23 mouse cellular contexts compared by ENCODE assay signal in genomic region chr1:176028397-176028796, GRCm38 (mm10). TPM values are rescaled to one million over a fixed set of nuclear protein-coding genes. Genes with fewer than 3 reads are reported as not detected.
A peak's percentile ranks its signal among the peaks of the same experiment; 100 is the strongest.
DNase-seq lines count a peak whose midpoint lies in the region; ATAC-seq and TF ChIP-seq lines count a peak whose summit lies in the region.
"Had no signal": no experiment of that assay in that cellular context is flagged by ENCODE, and none has a peak within 500 bp of the region (broad histone marks: within the 10 kb centered on the region; RNA-seq: fewer than 3 reads in every experiment).

No protein-coding gene starts in this region.

- WGBS in liver, postnatal 0 days (ENCODE audit: insufficient replicate concordance), result 60% methylated on average over 3 of the region's 3 CpGs

- no peak for TF ChIP-seq CTCF in liver, postnatal 0 days (IDR thresholded peaks at IDR 0.05; ENCODE audit: low read depth)

- peak; percentile 79 for DNase-seq in ES-CJ7 (ENCODE audit: low read depth, low spot score)
- DNase-seq in R1 (ENCODE audit: low read depth, low spot score), result peak; percentile 81
- DNase-seq in urinary bladder, postnatal 4 days (ENCODE audit: low spot score in 2 of 2), result no peak
- no peak for DNase-seq in liver, postnatal 0 days
- DNase-seq: adrenal gland, adult 2 months; adrenal gland, postnatal 10 days; adrenal gland, postnatal 25 days; cerebellum, adult 11 months; cerebellum, adult 18-20 months; cerebellum, adult 8-10 months; cerebellum, adult 9-11 months; cerebellum, postnatal 14 days; cerebellum, postnatal 36 days; embryo, embryonic 11 days had no signal

- ATAC-seq in CD4-positive, CD25-positive, alpha-beta regulatory T cell, adult 4 months, result no peak
- no peak for ATAC-seq in liver, postnatal 0 days
- ATAC-seq: forebrain, embryonic 14.5 days; forebrain, embryonic 16.5 days had no signal

- H3K9ac ChIP-seq in liver, postnatal 0 days (replicated peaks), result no peak overlapping the region
- H3K9ac ChIP-seq: embryonic facial prominence, embryonic 13.5 days; embryonic facial prominence, embryonic 15.5 days; forebrain, embryonic 12.5 days had no signal

- no peaks in the 10 kb centered on the region for H3K9me3 ChIP-seq in liver, postnatal 0 days (ENCODE audit: low read length)
- H3K9me3 ChIP-seq: embryonic facial prominence, embryonic 13.5 days; embryonic facial prominence, embryonic 15.5 days; forebrain, embryonic 10.5 days; forebrain, embryonic 12.5 days had no signal

- H3K4me3 ChIP-seq in liver, postnatal 0 days (ENCODE audit: low read depth, low read length), result no peak overlapping the region
- H3K4me3 ChIP-seq: embryonic facial prominence, embryonic 13.5 days; embryonic facial prominence, embryonic 15.5 days; erythroblast, embryonic 14.5 days; forebrain, embryonic 10.5 days; forebrain, embryonic 12.5 days had no signal

- no peaks in the 10 kb centered on the region for H3K36me3 ChIP-seq in liver, postnatal 0 days (replicated peaks; ENCODE audit: insufficient read depth, low read length)
- H3K36me3 ChIP-seq: embryonic facial prominence, embryonic 13.5 days; embryonic facial prominence, embryonic 15.5 days; forebrain, embryonic 10.5 days; forebrain, embryonic 12.5 days had no signal

- H3K4me1 ChIP-seq in liver, postnatal 0 days (ENCODE audit: insufficient read depth), result no peaks in the 10 kb centered on the region
- H3K4me1 ChIP-seq: embryonic facial prominence, embryonic 13.5 days; embryonic facial prominence, embryonic 15.5 days; forebrain, embryonic 12.5 days had no signal

- H3K27ac ChIP-seq in liver, postnatal 0 days (ENCODE audit: low read depth), result no peak overlapping the region
- H3K27ac ChIP-seq: embryonic facial prominence, embryonic 13.5 days; embryonic facial prominence, embryonic 15.5 days; forebrain, embryonic 10.5 days; forebrain, embryonic 12.5 days had no signal

- H3K4me2 ChIP-seq in liver, postnatal 0 days (ENCODE audit: low read depth, low read length), result no peak overlapping the region
- H3K4me2 ChIP-seq: embryonic facial prominence, embryonic 13.5 days; embryonic facial prominence, embryonic 15.5 days; forebrain, embryonic 12.5 days had no signal

- no peak for TF ChIP-seq EP300 in liver, postnatal 0 days (IDR thresholded peaks at IDR 0.05; ENCODE audit: low read depth)

- no peaks in the 10 kb centered on the region for H3K27me3 ChIP-seq in liver, postnatal 0 days (ENCODE audit: insufficient read depth, low read length)
- H3K27me3 ChIP-seq: CH12.LX; embryonic facial prominence, embryonic 13.5 days; embryonic facial prominence, embryonic 15.5 days; forebrain, embryonic 12.5 days had no signal

RNA-seq across cellular contexts. Expression of gene Rbm8a2, which starts 49.5 kb away (rescaled TPM):
- 1 to 10 TPM in 1 of 2 experiments, not detected in 1; 2.5 TPM for polyA plus RNA-seq in CD4-positive, CD25-positive, alpha-beta regulatory T cell, adult 4 months (2017; shearing (Covaris generic))
- polyA plus RNA-seq in liver, postnatal 0 days (2015; fragmentation: Nextera tagmentation; extraction: Ambion mirVana), result 0.25 and 0.36 TPM in 2 replicates
- polyA plus RNA-seq: adrenal gland, adult 2 months; erythroblast, embryonic 14.5 days had no signal

Comparison
In these comparisons a context has a peak if more than half of its experiments do, and no peak if none do; other contexts are left out.
1. DNase-seq: peak in ES-CJ7 (single experiment) and R1 (single experiment); none in urinary bladder, postnatal 4 days (0 of 2) and liver, postnatal 0 days (single experiment).